In the genomic region with DNA sequence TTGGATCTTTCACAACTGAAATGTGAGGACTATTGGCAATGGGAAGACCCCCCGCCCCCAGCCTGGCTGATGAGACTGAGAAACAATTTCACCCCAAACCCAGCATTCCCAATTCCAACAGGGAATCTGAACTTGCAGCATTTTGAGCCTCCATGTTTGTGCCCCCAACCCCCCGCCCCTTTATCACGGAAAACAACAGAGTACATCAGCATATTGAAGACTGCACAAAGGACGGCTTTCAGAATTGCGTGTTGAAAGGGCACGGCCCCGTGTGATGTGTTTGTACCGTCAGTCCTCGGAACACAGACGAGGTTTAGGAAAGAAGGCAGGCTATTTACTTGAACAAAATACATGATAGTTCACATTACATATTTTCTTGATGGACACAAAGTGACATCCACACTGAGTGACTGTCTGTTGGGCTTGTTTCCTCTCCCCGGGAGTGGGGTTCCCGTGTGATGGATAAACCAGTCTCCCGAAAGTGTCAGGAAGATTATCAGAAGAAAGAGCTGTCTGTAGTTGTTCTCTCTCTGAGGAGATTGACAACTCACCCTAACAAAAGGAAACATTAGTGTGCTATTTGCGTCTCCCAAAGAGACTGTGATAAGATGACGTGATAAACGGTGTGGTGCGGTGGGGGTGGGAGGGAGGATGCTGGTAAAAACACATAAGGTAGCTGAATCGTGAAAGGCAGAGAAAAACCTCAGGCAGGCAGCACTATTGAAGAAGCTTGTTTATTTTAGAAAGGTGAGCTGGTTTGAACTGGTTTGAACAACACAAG, we compare ENCODE assay signal across 11 mouse cellular contexts. TPM values are rescaled to one million over a fixed set of nuclear protein-coding genes. Genes with fewer than 3 reads are reported as not detected.
DNase-seq lines count a peak whose midpoint lies in the region; ATAC-seq lines count a peak whose summit lies in the region.
"Had no signal": no experiment of that assay in that cellular context is flagged by ENCODE, and none has a peak within 500 bp of the region (broad histone marks: within the 10 kb centered on the region; RNA-seq: fewer than 3 reads in every experiment).

No protein-coding gene starts in this region.

- no peaks in the 10 kb centered on the region for H3K36me3 ChIP-seq in heart, embryonic 15.5 days
- no peaks in the 10 kb centered on the region for H3K36me3 ChIP-seq in hindbrain, embryonic 12.5 days
- H3K36me3 ChIP-seq: midbrain, embryonic 15.5 days had no signal

- H3K9me3 ChIP-seq in heart, embryonic 15.5 days (replicated peaks): no peaks in the 10 kb centered on the region
- H3K9me3 ChIP-seq in hindbrain, embryonic 12.5 days (replicated peaks): no peaks in the 10 kb centered on the region
- H3K9me3 ChIP-seq: midbrain, embryonic 15.5 days had no signal

- DNase-seq in heart, postnatal 10 days: no peak
- DNase-seq in thymus, postnatal 0 days (ENCODE audit: low spot score): peak; percentile 24
- DNase-seq in thymus, postnatal 36 days: no peak
- DNase-seq in testis, postnatal 14 days (ENCODE audit: low spot score): no peak
- no peak for DNase-seq in left cerebral cortex, postnatal 14 days (ENCODE audit: low spot score in 2 of 2)
- DNase-seq: kidney, adult 11 months; thymus, adult 18-20 months had no signal

- peaks cover 15% of the 10 kb centered on the region for H3K4me1 ChIP-seq in heart, embryonic 15.5 days (replicated peaks)
- H3K4me1 ChIP-seq in hindbrain, embryonic 12.5 days: peaks cover 10% of the 10 kb centered on the region; the same call in 1 of the 2 replicates
- H3K4me1 ChIP-seq: midbrain, embryonic 15.5 days had no signal

- H3K4me3 ChIP-seq in heart, embryonic 15.5 days: peak overlapping the region; percentile 9; the same call in 1 of the 2 replicates
- no peak overlapping the region for H3K4me3 ChIP-seq in hindbrain, embryonic 12.5 days
- H3K4me3 ChIP-seq: midbrain, embryonic 15.5 days had no signal

- 30% methylated on average over 18 of the region's 18 CpGs for WGBS in heart, embryonic 15.5 days
- 29% methylated on average over 18 of the region's 18 CpGs for WGBS in hindbrain, embryonic 12.5 days

- H3K27ac ChIP-seq in heart, embryonic 15.5 days: no peak overlapping the region
- H3K27ac ChIP-seq in hindbrain, embryonic 12.5 days: no peak overlapping the region
- H3K27ac ChIP-seq: midbrain, embryonic 15.5 days had no signal

- no peaks in the 10 kb centered on the region for H3K27me3 ChIP-seq in heart, embryonic 15.5 days
- peaks cover 10% of the 10 kb centered on the region for H3K27me3 ChIP-seq in hindbrain, embryonic 12.5 days
- H3K27me3 ChIP-seq: midbrain, embryonic 15.5 days had no signal

- no peak for ATAC-seq in heart, embryonic 15.5 days (replicated peaks; ENCODE audit: insufficient number of reproducible peaks, insufficient read depth, low FRiP score, low read depth)
- ATAC-seq in hindbrain, embryonic 12.5 days (ENCODE audit: low FRiP score): no peak
- ATAC-seq: lung, postnatal 0 days; midbrain, embryonic 15.5 days had no signal

- H3K9ac ChIP-seq in heart, embryonic 15.5 days: no peak overlapping the region
- no peak overlapping the region for H3K9ac ChIP-seq in hindbrain, embryonic 12.5 days
- H3K9ac ChIP-seq: midbrain, embryonic 15.5 days had no signal

- intact Hi-C loops in heart, postnatal 10 days (cut with DNase I): no loop called here
- intact Hi-C loops in left cerebral cortex, postnatal 14 days (cut with DNase I): no loop called here

- peak overlapping the region; percentile 50 for H3K4me2 ChIP-seq in heart, embryonic 15.5 days
- H3K4me2 ChIP-seq in hindbrain, embryonic 12.5 days (replicated peaks): peak overlapping the region; percentile 37
- H3K4me2 ChIP-seq: midbrain, embryonic 15.5 days had no signal

RNA-seq across cellular contexts. Expression of a gene that starts 32.1 kb away (rescaled TPM):
- polyA plus RNA-seq in heart, embryonic 15.5 days (2015; fragmentation: Nextera tagmentation; extraction: Ambion mirVana): 33.7 and 59.8 TPM in 2 replicates
- total RNA-seq in heart, postnatal 10 days (2021): 10 to 100 TPM in 1 of 2 experiments, 1 to 10 TPM in 1; 6.7 to 10.6 TPM
- polyA plus RNA-seq in thymus, postnatal 0 days (2015; fragmentation: Nextera tagmentation; extraction: Ambion mirVana): 361 and 379 TPM in 2 replicates
- polyA plus RNA-seq in hindbrain, embryonic 12.5 days (2016; fragmentation: Nextera tagmentation; extraction: Ambion mirVana): 100 and 101 TPM in 2 replicates
- total RNA-seq in left cerebral cortex, postnatal 14 days (2021): 1 to 10 TPM; 5.4 to 6.1 TPM
